ENCODE assay signal across 11 mouse cellular contexts in genomic region chr13:109242456-109243050, GRCm38 (mm10).
DNase-seq lines count a peak whose midpoint lies in the region; ATAC-seq and TF ChIP-seq lines count a peak whose summit lies in the region.
"Had no signal": no experiment of that assay in that cellular context is flagged by ENCODE, and none has a peak within 500 bp of the region (broad histone marks: within the 10 kb centered on the region; RNA-seq: fewer than 3 reads in every experiment).

No protein-coding gene starts in this region.

- H3K4me1 ChIP-seq in midbrain, embryonic 16.5 days (ENCODE audit: control insufficient read depth, insufficient read depth, low read length) = 0 out of 2 replicates have a peak, but pooled peaks cover 5% of the 10 kb centered on the region
- H3K4me1 ChIP-seq in midbrain, postnatal 0 days (ENCODE audit: insufficient read depth, low read length) = no peaks in the 10 kb centered on the region; the same call in 1 of the 2 replicates
- peaks cover 21% of the 10 kb centered on the region for H3K4me1 ChIP-seq in bone marrow macrophage, adult 2 months (ENCODE audit: control insufficient read depth, insufficient read depth, low read length)
- H3K4me1 ChIP-seq in limb, embryonic 13.5 days = peaks cover 9% of the 10 kb centered on the region

- WGBS in midbrain, embryonic 16.5 days = 54% methylated on average over 9 of the region's 9 CpGs
- 45% methylated on average over 9 of the region's 9 CpGs for WGBS in midbrain, postnatal 0 days
- 43% methylated on average over 9 of the region's 9 CpGs for WGBS in limb, embryonic 13.5 days

- ATAC-seq in midbrain, embryonic 16.5 days = no peak
- ATAC-seq in midbrain, postnatal 0 days (ENCODE audit: low FRiP score) = no peak
- ATAC-seq in limb, embryonic 13.5 days (ENCODE audit: low FRiP score, low read depth) = no peak

- H3K36me3 ChIP-seq in midbrain, embryonic 16.5 days (ENCODE audit: control insufficient read depth, insufficient read depth, low read length) = no peaks in the 10 kb centered on the region
- no peaks in the 10 kb centered on the region for H3K36me3 ChIP-seq in midbrain, postnatal 0 days (ENCODE audit: insufficient read depth, low read length)
- no peaks in the 10 kb centered on the region for H3K36me3 ChIP-seq in limb, embryonic 13.5 days

- TF ChIP-seq POLR2A in bone marrow macrophage, adult 2 months (IDR thresholded peaks at IDR 0.05; ENCODE audit: borderline replicate concordance, low read depth, low read length) = no peak

- H3K9me3 ChIP-seq in midbrain, embryonic 16.5 days (replicated peaks; ENCODE audit: control insufficient read depth, low read length, poor library complexity, severe bottlenecking) = no peaks in the 10 kb centered on the region
- H3K9me3 ChIP-seq in midbrain, postnatal 0 days (ENCODE audit: low read length) = no peaks in the 10 kb centered on the region
- H3K9me3 ChIP-seq in limb, embryonic 13.5 days = no peaks in the 10 kb centered on the region

- no peak overlapping the region for H3K4me3 ChIP-seq in midbrain, embryonic 16.5 days (ENCODE audit: low read depth, low read length)
- H3K4me3 ChIP-seq in midbrain, postnatal 0 days (ENCODE audit: low read depth, low read length) = no peak overlapping the region
- no peak overlapping the region for H3K4me3 ChIP-seq in bone marrow macrophage, adult 2 months (ENCODE audit: insufficient read depth, low read length)
- H3K4me3 ChIP-seq in limb, embryonic 13.5 days = no peak overlapping the region
- H3K4me3 ChIP-seq: heart, adult 2 months had no signal

- H3K27me3 ChIP-seq in midbrain, embryonic 16.5 days (ENCODE audit: control insufficient read depth, insufficient read depth, low read depth, low read length) = no peaks in the 10 kb centered on the region
- H3K27me3 ChIP-seq in midbrain, postnatal 0 days (ENCODE audit: insufficient read depth, low read length) = no peaks in the 10 kb centered on the region
- H3K27me3 ChIP-seq in limb, embryonic 13.5 days = no peaks in the 10 kb centered on the region

- no peak for TF ChIP-seq CTCF in midbrain, postnatal 0 days (IDR thresholded peaks at IDR 0.05)
- TF ChIP-seq CTCF in bone marrow macrophage, adult 2 months (IDR thresholded peaks at IDR 0.05; ENCODE audit: low read depth, low read length) = no peak

- H3K4me2 ChIP-seq in midbrain, embryonic 16.5 days (ENCODE audit: low read length) = 0 out of 2 replicates have a peak overlapping the region, but pooled peaks have one; percentile 10
- no peak overlapping the region; the same call in 1 of the 2 replicates for H3K4me2 ChIP-seq in midbrain, postnatal 0 days (ENCODE audit: low read depth, low read length, poor library complexity, severe bottlenecking)
- H3K4me2 ChIP-seq in limb, embryonic 13.5 days (replicated peaks) = peak overlapping the region; percentile 25; the same call in 1 of the 2 replicates

- H3K27ac ChIP-seq in midbrain, embryonic 16.5 days (ENCODE audit: low read length) = no peak overlapping the region
- no peak overlapping the region for H3K27ac ChIP-seq in midbrain, postnatal 0 days (ENCODE audit: low read depth, low read length)
- peak overlapping the region; percentile 19; the same call in 1 of the 2 replicates for H3K27ac ChIP-seq in bone marrow macrophage, adult 2 months (ENCODE audit: insufficient read depth, low read depth, low read length)
- no peak overlapping the region for H3K27ac ChIP-seq in limb, embryonic 13.5 days
- H3K27ac ChIP-seq: heart, adult 2 months had no signal

- H3K9ac ChIP-seq in midbrain, embryonic 16.5 days (ENCODE audit: low read depth, low read length) = no peak overlapping the region
- no peak overlapping the region for H3K9ac ChIP-seq in midbrain, postnatal 0 days (replicated peaks; ENCODE audit: low read length, poor library complexity, severe bottlenecking)
- H3K9ac ChIP-seq in limb, embryonic 13.5 days = no peak overlapping the region

- DNase-seq in midbrain, postnatal 0 days (ENCODE audit: low spot score) = no peak
- no peak for DNase-seq in right cerebral cortex, postnatal 14 days
- no peak for DNase-seq in left cerebral cortex, adult 8-10 months (ENCODE audit: low spot score in 2 of 2)
- DNase-seq in thymus, postnatal 4 days = no peak
- DNase-seq: cerebellum, adult 18-20 months; heart, adult 2 months; kidney, postnatal 36 days; right cerebral cortex, postnatal 25 days had no signal
